Mouse (Mus musculus) small intestine, adult 2 months (tissue): ENCODE results near the gene 0610037L13Rik. TPM values are rescaled to one million over a fixed set of nuclear protein-coding genes. Genes with fewer than 3 reads are reported as not detected.

Experiments used
- H3K27ac ChIP-seq: fragments of 200-500 bp; 2 replicates; pipeline ENCODE4 v1.5.1; 2012; ENCODE audit warnings: low read depth, low read length, control low read depth, inconsistent platforms; ENCODE audit not compliant: insufficient read depth
- H3K27me3 ChIP-seq: fragments of 200-500 bp; 2 replicates; pipeline ENCODE4 v1.6.1; 2012; ENCODE audit warnings: mild to moderate bottlenecking, moderate library complexity, low read length, inconsistent platforms; ENCODE audit not compliant: control insufficient read depth, insufficient read depth
- H3K36me3 ChIP-seq: fragments of 200-500 bp; 2 replicates; pipeline ENCODE4 v1.6.1; 2012; ENCODE audit warnings: mild to moderate bottlenecking, low read length, control low read depth, inconsistent platforms; ENCODE audit not compliant: control insufficient read depth, insufficient read depth
- H3K4me1 ChIP-seq: fragments of 200-500 bp; 2 replicates; pipeline ENCODE4 v1.6.1; 2012; ENCODE audit warnings: low read length, inconsistent platforms, mixed read lengths; ENCODE audit not compliant: control insufficient read depth, insufficient read depth, insufficient read length
- H3K4me3 ChIP-seq: fragments of 200-500 bp; 2 replicates; pipeline ENCODE4 v1.5.1; 2012; ENCODE audit warnings: low read depth, mild to moderate bottlenecking, control low read depth, inconsistent platforms, low read length, moderate library complexity
- CTCF ChIP-seq: fragments of 200-500 bp; IDR thresholded peaks from 2 replicates; pipeline ENCODE4 v1.5.1; 2012; ENCODE audit warnings: low read depth, mild to moderate bottlenecking, control low read depth, inconsistent platforms, low read length, moderate library complexity, mixed read lengths; ENCODE audit not compliant: insufficient replicate concordance, insufficient read length; ENCODE audit errors: extremely low read depth
- POLR2A ChIP-seq: fragments of 200-500 bp; IDR thresholded peaks from 2 replicates; pipeline ENCODE4 v1.6.1; 2012; ENCODE audit warnings: low read depth, mild to moderate bottlenecking, control low read depth, inconsistent platforms, low read length, moderate library complexity
- WGBS: fragments of 180-500 bp; shearing (Covaris S2); methylation state at CpG from one replicate; pipeline ENCODE4 v1.1.7; 2018; 5-methylcytosine and 5-hydroxymethylcytosine counted together
- polyA plus RNA-seq: library from polyadenylated mRNA; depleted of rRNA; stranded (reverse); fragments of >200 nt; gene quantifications from 2 replicates; pipeline ENCODE4 v1.2.3, GENCODE M21; 2012

The 0610037L13Rik gene
- polyA plus RNA-seq, 1 experiment: 8.5 TPM

DNA sequence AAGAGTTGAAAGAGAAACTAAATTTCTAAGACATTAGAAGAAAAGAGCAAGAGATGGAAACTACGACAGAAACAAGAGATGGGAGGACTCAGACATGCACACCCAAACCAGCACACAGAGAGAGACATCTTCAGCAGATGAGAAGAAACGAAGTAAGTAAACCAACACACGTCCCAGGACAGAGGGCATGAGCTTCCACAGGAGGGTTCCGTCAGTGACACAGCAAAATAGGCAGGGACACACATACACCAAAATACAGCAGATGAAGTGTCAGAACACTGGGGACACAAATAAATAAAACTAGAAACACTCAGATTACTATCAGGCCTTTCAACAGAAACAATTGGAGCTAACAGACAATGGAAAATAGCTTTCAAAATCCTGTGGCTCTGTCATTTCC, 20.4 kb downstream of the 0610037L13Rik start:
- no peaks in the 10 kb centered on the region for H3K4me1 ChIP-seq
- H3K4me3 ChIP-seq: no peak overlapping the region
- whole genome bisulfite sequencing: 88% methylated on average over 4 of the region's 4 CpGs
- no peak overlapping the region for H3K27ac ChIP-seq
- peaks cover 72% of the 10 kb centered on the region for H3K36me3 ChIP-seq
- no peaks in the 10 kb centered on the region for H3K27me3 ChIP-seq
- TF ChIP-seq POLR2A: no peak
- TF ChIP-seq CTCF: no peak

- Histone ChIP-seq H3K4me1 (peaks cover 12% of the 10 kb centered on the region; the same call in 1 of the 2 replicates), H3K27me3 (no peaks in the 10 kb centered on the region), H3K27ac (peak overlapping the region; percentile 94), H3K36me3 (no peaks in the 10 kb centered on the region), H3K4me3 (no peak overlapping the region)
- 17% methylated on average over 2 of the region's 2 CpGs for WGBS
- TF ChIP-seq POLR2A (no peak), CTCF (no peak)
These were observed 30.7 kb downstream of the 0610037L13Rik start for GRCm38 (mm10) chr4:107920336-107920735.

DNA sequence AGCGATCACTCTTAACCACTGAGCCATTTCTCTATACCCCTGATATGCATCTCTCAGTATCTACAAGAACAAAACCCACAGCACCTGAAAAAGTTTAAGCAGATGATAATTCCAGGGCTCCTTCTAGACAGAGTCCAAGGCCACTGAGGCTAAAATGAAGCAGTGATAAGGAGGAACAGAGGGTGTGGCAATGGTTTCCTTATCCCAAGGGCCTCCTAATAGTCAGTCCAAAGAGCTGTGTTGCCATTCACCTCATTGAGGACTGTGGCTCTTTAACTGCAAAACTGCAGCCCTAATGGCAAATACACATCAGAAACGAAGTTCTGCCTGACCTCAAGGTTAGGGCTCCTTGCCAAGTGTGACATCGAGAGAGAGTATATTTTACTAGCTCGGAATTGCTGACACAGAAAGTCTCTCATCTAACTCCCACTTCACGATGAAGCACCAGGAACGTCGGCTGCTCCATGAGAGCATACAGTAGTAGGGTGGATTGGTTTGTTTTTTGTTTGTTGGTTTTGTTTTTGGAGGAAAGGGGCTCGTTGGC, 31.6 kb downstream of the 0610037L13Rik start:
- no peak overlapping the region for H3K4me3 ChIP-seq
- H3K27me3 ChIP-seq: no peaks in the 10 kb centered on the region
- WGBS: 16% methylated on average over 8 of the region's 8 CpGs
- peak overlapping the region; percentile 94 for H3K27ac ChIP-seq
- TF ChIP-seq POLR2A (no peak), CTCF (no peak)
- H3K36me3 ChIP-seq: no peaks in the 10 kb centered on the region
- H3K4me1 ChIP-seq: peaks cover 12% of the 10 kb centered on the region; the same call in 1 of the 2 replicates

GRCm38 (mm10) chr4:107921952-107922351, 32.3 kb downstream of the 0610037L13Rik start:
- H3K4me1 ChIP-seq: peaks cover 12% of the 10 kb centered on the region; the same call in 1 of the 2 replicates
- TF ChIP-seq POLR2A: peak; percentile 65; the same call in 1 of the 2 replicates
- TF ChIP-seq CTCF: no peak
- no peaks in the 10 kb centered on the region for H3K36me3 ChIP-seq
- H3K4me3 ChIP-seq: peak overlapping the region; percentile 94
- peak overlapping the region; percentile 94 for H3K27ac ChIP-seq
- no peaks in the 10 kb centered on the region for H3K27me3 ChIP-seq
- WGBS: 9% methylated on average over 4 of the region's 4 CpGs

- Histone ChIP-seq H3K27ac (peak within 1 kb of the TSS; percentile 94), H3K27me3 (no peaks in the 10 kb centered on the region), H3K36me3 (no peaks in the 10 kb centered on the region), H3K4me1 (peaks cover 12% of the 10 kb centered on the region; the same call in 1 of the 2 replicates), H3K4me3 (peak within 1 kb of the TSS; percentile 94)
- TF ChIP-seq CTCF (no peak), POLR2A (peak; percentile 93)
- under 1% methylated on average over 38 of the region's 38 CpGs for WGBS
These were observed 33.7 kb downstream of the 0610037L13Rik start, which contains the start of gene Cpt2 for GRCm38 (mm10) chr4:107923145-107923802. Cpt2 (minus strand) TSS chr4:107923610.

GRCm38 (mm10) chr4:107923803-107924194, 34.2 kb downstream of the 0610037L13Rik start:
- Histone ChIP-seq H3K27me3 (no peaks in the 10 kb centered on the region), H3K27ac (peak overlapping the region; percentile 39; the same call in 1 of the 2 replicates)
- WGBS: 24% methylated on average over 7 of the region's 7 CpGs

GRCm38 (mm10) chr4:107928269-107928668, 38.7 kb downstream of the 0610037L13Rik start:
- H3K4me3 ChIP-seq: no peak overlapping the region
- WGBS: 76% methylated on average over 2 of the region's 2 CpGs
- H3K27ac ChIP-seq: no peak overlapping the region
- H3K4me1 ChIP-seq: no peaks in the 10 kb centered on the region
- no peaks in the 10 kb centered on the region for H3K36me3 ChIP-seq
- no peaks in the 10 kb centered on the region for H3K27me3 ChIP-seq
- TF ChIP-seq POLR2A: no peak
- TF ChIP-seq CTCF: no peak

More at GRCm38 (mm10) chr4:107923803-107924194, 34.2 kb downstream of the 0610037L13Rik start:
- H3K4me3 ChIP-seq: 0 out of 2 replicates have a peak overlapping the region, but pooled peaks have one; percentile 94
- H3K36me3 ChIP-seq: no peaks in the 10 kb centered on the region
- peaks cover 12% of the 10 kb centered on the region; the same call in 1 of the 2 replicates for H3K4me1 ChIP-seq
- no peak for TF ChIP-seq CTCF
- no peak for TF ChIP-seq POLR2A
